Mouse (Mus musculus) MEL (cell line): Measurements from ENCODE around the gene Cdh24. TPM values are rescaled to one million over a fixed set of nuclear protein-coding genes. Genes with fewer than 3 reads are reported as not detected.
A peak's percentile ranks its signal among the peaks of the same experiment; 100 is the strongest.

Source experiments
- DNase-seq: peaks from one replicate; pipeline ENCODE4 v3.0.0; 2011; ENCODE audit warnings: low read depth, low spot score
- H3K27ac ChIP-seq: 2 replicates; pipeline ENCODE4 v1.5.1; 2012; ENCODE audit warnings: low read depth, mild to moderate bottlenecking, control low read depth, low read length, moderate library complexity; ENCODE audit not compliant: control insufficient read depth
- H3K27me3 ChIP-seq, 2 experiments: fragments of 150-350 bp in 1 of 2; sonication (generic) in 1 of 2; 2 replicates each; pipeline ENCODE4 v1.6.1; 2012; ENCODE audit warnings: low read length in 2 of 2, mild to moderate bottlenecking in 2 of 2, improper control_type of control experiment in 1 of 2, moderate library complexity in 1 of 2; ENCODE audit not compliant: insufficient read depth in 2 of 2, control insufficient read depth in 1 of 2
- H3K36me3 ChIP-seq, 2 experiments: 2 replicates each; pipeline ENCODE4 v1.6.1; 2012 to 2014; ENCODE audit warnings: low read length in 2 of 2, improper control_type of control experiment in 1 of 2, inconsistent platforms in 1 of 2, mild to moderate bottlenecking in 1 of 2; ENCODE audit not compliant: insufficient read depth in 2 of 2, control insufficient read depth in 1 of 2
- H3K4me1 ChIP-seq, 2 experiments: fragments of 150-350 bp in 1 of 2; sonication (generic) in 1 of 2; 2 replicates each; pipeline ENCODE4 v1.6.1; 2012; ENCODE audit warnings: low read length in 2 of 2, improper control_type of control experiment in 1 of 2, mild to moderate bottlenecking in 1 of 2; ENCODE audit not compliant: insufficient read depth in 2 of 2, control insufficient read depth in 1 of 2
- H3K4me3 ChIP-seq, 2 experiments: fragments of 150-350 bp in 1 of 2; sonication (generic) in 1 of 2; 2 replicates each; pipeline ENCODE4 v1.5.1; 2012; ENCODE audit warnings: low read depth in 2 of 2, low read length in 2 of 2, mild to moderate bottlenecking in 2 of 2, moderate library complexity in 2 of 2, control low read depth in 1 of 2, improper control_type of control experiment in 1 of 2; ENCODE audit not compliant: control insufficient read depth in 1 of 2, insufficient read depth in 1 of 2
- H3K79me2 ChIP-seq: 2 replicates; pipeline ENCODE4 v1.6.1; 2012; ENCODE audit warnings: mild to moderate bottlenecking, low read length, moderate library complexity; ENCODE audit not compliant: control insufficient read depth, poor library complexity, insufficient read depth
- H3K9ac ChIP-seq: 2 replicates; pipeline ENCODE4 v1.6.1; 2012; ENCODE audit warnings: low read depth, mild to moderate bottlenecking, control low read depth, low read length, moderate library complexity; ENCODE audit not compliant: control insufficient read depth, poor library complexity, severe bottlenecking
- H3K9me3 ChIP-seq: fragments of 150-350 bp; sonication (generic); replicated peaks from 2 replicates; pipeline ENCODE4 v1.6.1; 2012; ENCODE audit warnings: mild to moderate bottlenecking, low read length, improper control_type of control experiment, moderate library complexity; ENCODE audit not compliant: insufficient read depth
- BHLHE40 ChIP-seq: IDR thresholded peaks from 2 replicates; pipeline ENCODE4 v1.6.1; 2012; ENCODE audit warnings: low read depth, mild to moderate bottlenecking, inconsistent platforms, low read length, improper control_type of control experiment, borderline replicate concordance
- CHD1 ChIP-seq: IDR thresholded peaks from 2 replicates; pipeline ENCODE4 v1.6.1; 2012; ENCODE audit warnings: low read depth, mild to moderate bottlenecking, inconsistent platforms, low read length, improper control_type of control experiment
- CHD2 ChIP-seq: IDR thresholded peaks from 2 replicates; pipeline ENCODE4 v1.6.1; 2011; ENCODE audit warnings: low read length, improper control_type of control experiment
- EP300 ChIP-seq, 2 experiments: IDR thresholded peaks; 2 replicates each; pipeline ENCODE4 v1.6.1; 2011; ENCODE audit warnings: improper control_type of control experiment in 2 of 2, low read length in 2 of 2, low read depth in 1 of 2, mild to moderate bottlenecking in 1 of 2
- ETS1 ChIP-seq: IDR thresholded peaks from 2 replicates; pipeline ENCODE4 v1.6.1; 2012; ENCODE audit warnings: low read depth, mild to moderate bottlenecking, inconsistent platforms, low read length, improper control_type of control experiment, moderate library complexity
- GABPA ChIP-seq: IDR thresholded peaks from 2 replicates; pipeline ENCODE4 v1.6.1; 2012; ENCODE audit warnings: low read depth, mild to moderate bottlenecking, inconsistent platforms, low read length, improper control_type of control experiment, moderate library complexity
- GATA1 ChIP-seq: IDR thresholded peaks from 2 replicates; pipeline ENCODE4 v1.6.1; 2011; ENCODE audit warnings: low read depth, low read length, improper control_type of control experiment
- HCFC1 ChIP-seq: IDR thresholded peaks from 2 replicates; pipeline ENCODE4 v1.6.1; 2012; ENCODE audit warnings: low read depth, mild to moderate bottlenecking, inconsistent platforms, low read length, improper control_type of control experiment, moderate library complexity
- KAT2A ChIP-seq: conservative IDR thresholded peaks from 2 replicates; pipeline ENCODE4 v1.6.1; 2012; ENCODE audit warnings: low read depth, low read length, improper control_type of control experiment, inconsistent platforms
- MAFK ChIP-seq: IDR thresholded peaks from 2 replicates; pipeline ENCODE4 v1.6.1; 2011; ENCODE audit warnings: low read depth, mild to moderate bottlenecking, low read length, improper control_type of control experiment, borderline replicate concordance
- MAX ChIP-seq: IDR thresholded peaks from 2 replicates; pipeline ENCODE4 v1.6.1; 2011; ENCODE audit warnings: low read length, improper control_type of control experiment
- MAZ ChIP-seq: IDR thresholded peaks from 2 replicates; pipeline ENCODE4 v1.6.1; 2012; ENCODE audit warnings: low read depth, mild to moderate bottlenecking, inconsistent platforms, low read length, improper control_type of control experiment
- MYC ChIP-seq: IDR thresholded peaks from 2 replicates; pipeline ENCODE4 v1.6.1; 2011; ENCODE audit warnings: low read depth, mild to moderate bottlenecking, low read length, improper control_type of control experiment, moderate library complexity
- NELFE ChIP-seq: IDR thresholded peaks from 2 replicates; pipeline ENCODE4 v1.6.1; 2011; ENCODE audit warnings: low read depth, low read length, improper control_type of control experiment
- NRF1 ChIP-seq: IDR thresholded peaks from 2 replicates; pipeline ENCODE4 v1.6.1; 2014; ENCODE audit warnings: low read depth, mild to moderate bottlenecking, inconsistent platforms, low read length, improper control_type of control experiment, moderate library complexity; ENCODE audit not compliant: poor library complexity, insufficient read depth, severe bottlenecking
- POLR2A ChIP-seq, 2 experiments: IDR thresholded peaks; 2 replicates each; pipeline ENCODE4 v1.6.1; 2011 to 2012; ENCODE audit warnings: low read length in 2 of 2, mild to moderate bottlenecking in 2 of 2, control low read depth in 1 of 2, improper control_type of control experiment in 1 of 2, low read depth in 1 of 2, moderate library complexity in 1 of 2; ENCODE audit not compliant: control insufficient read depth in 1 of 2, insufficient read depth in 1 of 2, poor library complexity in 1 of 2
- POLR2AphosphoS2 ChIP-seq: IDR thresholded peaks from 2 replicates; pipeline ENCODE4 v1.6.1; 2011; ENCODE audit warnings: low read length, improper control_type of control experiment
- POLR2AphosphoS5 ChIP-seq: IDR thresholded peaks from 2 replicates; pipeline ENCODE4 v1.6.1; 2012; ENCODE audit warnings: low read depth, borderline replicate concordance, mild to moderate bottlenecking, inconsistent platforms, low read length, moderate library complexity, mixed read lengths
- RCOR1 ChIP-seq: IDR thresholded peaks from 2 replicates; pipeline ENCODE4 v1.6.1; 2012; ENCODE audit warnings: low read depth, mild to moderate bottlenecking, inconsistent platforms, low read length, improper control_type of control experiment
- SIN3A ChIP-seq: IDR thresholded peaks from 2 replicates; pipeline ENCODE4 v1.6.1; 2012; ENCODE audit warnings: low read length, improper control_type of control experiment, inconsistent platforms
- SMC3 ChIP-seq: IDR thresholded peaks from 2 replicates; pipeline ENCODE4 v1.6.1; 2011; ENCODE audit warnings: low read depth, low read length, improper control_type of control experiment
- TBP ChIP-seq: IDR thresholded peaks from 2 replicates; pipeline ENCODE4 v1.8.0; 2011; ENCODE audit warnings: low read depth, low read length, improper control_type of control experiment
- UBTF ChIP-seq: IDR thresholded peaks from 2 replicates; pipeline ENCODE4 v1.6.1; 2012; ENCODE audit warnings: low read depth, mild to moderate bottlenecking, inconsistent platforms, low read length, improper control_type of control experiment, moderate library complexity, borderline replicate concordance; ENCODE audit not compliant: insufficient read depth
- USF1 ChIP-seq: IDR thresholded peaks from 2 replicates; pipeline ENCODE4 v1.6.1; 2014; ENCODE audit warnings: low read depth, mild to moderate bottlenecking, inconsistent platforms, low read length, improper control_type of control experiment, moderate library complexity
- ZKSCAN1 ChIP-seq: IDR thresholded peaks from 2 replicates; pipeline ENCODE4 v1.6.1; 2012; ENCODE audit warnings: low read depth, mild to moderate bottlenecking, inconsistent platforms, low read length, improper control_type of control experiment, moderate library complexity
- ZNF384 ChIP-seq: IDR thresholded peaks from 2 replicates; pipeline ENCODE4 v1.6.1; 2012; ENCODE audit warnings: low read depth, mild to moderate bottlenecking, inconsistent platforms, low read length, improper control_type of control experiment
- polyA plus RNA-seq, 2 experiments: library from polyadenylated mRNA; stranded (reverse) in 1 of 2; unstranded in 1 of 2; fragments of >175 nt in 1 of 2; fragments of >200 nt in 1 of 2; gene quantifications; 2 replicates each; pipeline versions ENCODE4 v1.2.1 to v1.2.4; 2012; ENCODE audit warnings: low replicate concordance in 2 of 2, low read depth in 1 of 2; ENCODE audit not compliant: insufficient read length in 2 of 2, insufficient read depth in 1 of 2, missing spikeins in 1 of 2
- total RNA-seq: library from RNA; depleted of rRNA; stranded (reverse); fragments of 300-350 nt; gene quantifications from 2 replicates; pipeline ENCODE4 v1.2.3, GENCODE M21; 2012

Gene Cdh24
- total and polyA plus RNA-seq, 3 experiments, result 0.89 to 5.8 TPM; not detected in 1

DNA sequence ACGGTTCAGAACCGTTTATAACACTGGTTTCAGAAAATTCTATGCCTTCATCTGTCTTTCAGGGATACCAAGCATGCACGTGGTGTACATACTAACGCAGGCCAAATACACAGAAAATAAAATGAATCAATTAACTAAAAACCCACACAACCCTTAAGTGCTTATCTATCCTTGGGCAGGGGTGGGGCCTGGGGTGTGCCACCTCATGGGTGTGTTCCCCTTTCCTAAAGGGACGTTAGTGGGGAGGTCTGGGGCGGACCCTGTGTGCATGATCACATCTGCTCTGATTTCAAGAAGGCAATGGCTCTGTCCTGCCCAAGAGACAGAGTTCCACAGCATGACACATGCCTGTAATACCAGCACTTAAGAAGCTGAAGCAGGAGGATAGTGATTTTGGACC lies 17.8 kb downstream of the Cdh24 start:
- TF ChIP-seq UBTF (no peak), HCFC1 (0 out of 2 replicates have a peak, but pooled peaks have one; percentile 36), MAZ (no peak), BHLHE40 (peak; percentile 35; the same call in 1 of the 2 replicates), ETS1 (peak; percentile 34; the same call in 1 of the 2 replicates), GATA1 (peak; percentile 44; the same call in 1 of the 2 replicates), EP300 (IDR thresholded peaks at IDR 0.05; ENCODE audit: low read depth in 1 of 2, low read length in 2 of 2) (peak; percentile 36 to 73; a peak in 2 of 4 replicates), USF1 (0 out of 2 replicates have a peak, but pooled peaks have one; percentile 13), GABPA (no peak), SIN3A (peak; percentile 55; the same call in 1 of the 2 replicates), RCOR1 (peak; percentile 87), MYC (0 out of 2 replicates have a peak, but pooled peaks have one; percentile 54)
- peaks cover 0 to 3% of the 10 kb centered on the region in 2 experiments; a peak in 2 of 4 replicates for H3K36me3 ChIP-seq
- H3K79me2 ChIP-seq, result no peaks in the 10 kb centered on the region
- H3K9ac ChIP-seq, result no peak overlapping the region
- peaks cover 2 to 11% of the 10 kb centered on the region in 2 experiments; a peak in 3 of 4 replicates for H3K4me1 ChIP-seq
- H3K27me3 ChIP-seq, result no peaks in the 10 kb centered on the region
- H3K4me3 ChIP-seq, result no peak overlapping the region
- peak; percentile 81 for DNase-seq
- H3K9me3 ChIP-seq, result no peaks in the 10 kb centered on the region
- H3K27ac ChIP-seq, result no peak overlapping the region

DNA sequence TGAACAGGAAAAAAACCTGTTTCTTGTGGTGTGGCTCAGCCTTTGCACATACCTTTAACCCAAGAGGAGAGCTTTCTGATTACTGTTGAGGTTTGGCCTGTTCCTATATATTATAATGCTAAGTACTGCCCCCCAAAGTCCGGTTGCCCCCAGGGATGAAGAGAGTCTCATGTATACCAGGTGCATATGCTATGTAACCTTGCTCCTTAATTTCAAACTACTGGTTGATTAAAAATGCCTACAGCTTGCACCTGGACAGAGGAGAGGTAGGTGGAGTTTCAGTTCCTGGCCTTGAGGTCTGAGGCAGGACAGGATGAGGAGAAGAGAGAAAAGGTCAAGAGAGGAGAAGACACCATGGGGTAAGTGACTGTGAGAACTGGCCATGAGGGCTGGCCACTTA lies 20.0 kb downstream of the Cdh24 start, which contains the start of gene Psmb11:
TSS of gene Psmb11 (plus strand) at position 301 of the 400 bp plus-strand sequence.
- Histone ChIP-seq H3K79me2 (peaks cover 14% of the 10 kb centered on the region), H3K27me3 (no peaks in the 10 kb centered on the region), H3K4me1 (peaks cover 2 to 13% of the 10 kb centered on the region in 2 experiments; a peak in 3 of 4 replicates), H3K4me3 (no peak within 1 kb of the TSS), H3K9ac (no peak within 1 kb of the TSS), H3K27ac (no peak within 1 kb of the TSS), H3K36me3 (peaks cover 0 to 9% of the 10 kb centered on the region in 2 experiments; a peak in 2 of 4 replicates), H3K9me3 (no peaks in the 10 kb centered on the region)
- TF ChIP-seq CHD2 (no peak), NELFE (no peak)
- DNase-seq, result no peak

DNA sequence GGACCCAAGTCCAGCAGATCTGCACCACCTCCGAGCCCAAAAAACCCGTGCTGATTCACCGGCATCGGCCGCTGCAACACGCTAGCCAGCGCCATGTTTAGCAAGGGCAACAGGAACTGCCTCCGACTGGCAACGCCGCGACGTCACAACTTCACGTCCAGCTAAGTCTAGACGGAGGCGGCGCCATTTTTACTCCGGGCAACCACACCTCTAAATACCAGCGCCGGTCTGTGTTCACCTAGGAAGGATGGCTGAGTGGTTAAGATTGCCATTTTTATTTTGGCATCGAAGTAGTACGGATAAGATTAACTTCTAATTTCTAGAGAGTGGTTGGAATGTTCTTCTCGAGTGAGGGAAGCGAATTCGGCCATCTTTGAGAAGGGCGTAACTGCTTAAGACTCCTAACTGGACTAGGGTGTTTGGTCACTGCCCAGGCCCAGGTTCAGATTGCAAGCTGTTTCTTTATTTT lies 23.2 kb downstream of the Cdh24 start, which contains the start of gene Psmb5:
TSS of gene Psmb5 (minus strand) at position 126 of the 469 bp plus-strand sequence.
- peak; percentile 95 for DNase-seq
- H3K36me3 ChIP-seq, result peaks cover 0 to 8% of the 10 kb centered on the region in 2 experiments; a peak in 2 of 4 replicates
- H3K27ac ChIP-seq, result peak within 1 kb of the TSS; percentile 81
- peak within 1 kb of the TSS; percentile 80 to 82 for H3K4me3 ChIP-seq
- H3K4me1 ChIP-seq, result peaks cover 0 to 6% of the 10 kb centered on the region in 2 experiments; a peak in 3 of 4 replicates
- peaks cover 15% of the 10 kb centered on the region for H3K79me2 ChIP-seq
- no peaks in the 10 kb centered on the region for H3K9me3 ChIP-seq
- peak within 1 kb of the TSS; percentile 83 for H3K9ac ChIP-seq
- H3K27me3 ChIP-seq, result no peaks in the 10 kb centered on the region
- TF ChIP-seq HCFC1, result peak; percentile 92
- TF ChIP-seq NRF1, result peak; percentile 65
- TF ChIP-seq SMC3, result no peak
- no peak for TF ChIP-seq MAX
- no peak for TF ChIP-seq POLR2AphosphoS2
- peak; percentile 89 for TF ChIP-seq RCOR1
- TF ChIP-seq POLR2AphosphoS5, result no peak
- TF ChIP-seq ETS1, result no peak
- TF ChIP-seq TBP, result peak; percentile 70
- no peak for TF ChIP-seq ZKSCAN1
- TF ChIP-seq MAFK, result no peak
- TF ChIP-seq KAT2A, result peak; percentile 91
- TF ChIP-seq CHD1, result no peak
- TF ChIP-seq UBTF, result no peak
- peak in 1 of 2 experiments; percentile 77; a peak in 3 of 4 replicates for TF ChIP-seq POLR2A (IDR thresholded peaks at IDR 0.05; ENCODE audit: control insufficient read depth in 1 of 2, insufficient read depth in 1 of 2, low read depth in 1 of 2, low read length in 2 of 2, poor library complexity in 1 of 2)
- no peak for TF ChIP-seq ZNF384
